Mouse (Mus musculus): ENCODE measurements around the gene Pmvk. TPM values are rescaled to one million over a fixed set of nuclear protein-coding genes. Genes with fewer than 3 reads are reported as not detected.
A peak's percentile ranks its signal among the peaks of the same experiment; 100 is the strongest.

Gene Pmvk
- polyA plus RNA-seq, 1 experiment from 2014 or later = 99.9 TPM

- Histone ChIP-seq H3K4me2 (replicated peaks) (peak overlapping the region; percentile 72), H3K36me3 (peaks cover 11% of the 10 kb centered on the region), H3K27ac (peak overlapping the region; percentile 44; the same call in 1 of the 2 replicates), H3K27me3 (no peaks in the 10 kb centered on the region), H3K4me3 (replicated peaks) (peak overlapping the region; percentile 68), H3K4me1 (replicated peaks) (peaks cover 16% of the 10 kb centered on the region), H3K9ac (replicated peaks) (no peak overlapping the region), H3K9me3 (no peaks in the 10 kb centered on the region)
- 44% methylated on average over 13 of the region's 13 CpGs for WGBS
- peak; percentile 43 for ATAC-seq
Measured at GRCm38 (mm10) chr3:89458372-89458964, 4.1 kb downstream of the Pmvk start.

- Histone ChIP-seq H3K4me3 (replicated peaks) (peak overlapping the region; percentile 68), H3K9me3 (no peaks in the 10 kb centered on the region), H3K27ac (peak overlapping the region; percentile 88), H3K4me1 (replicated peaks) (peaks cover 16% of the 10 kb centered on the region), H3K4me2 (replicated peaks) (peak overlapping the region; percentile 72), H3K36me3 (peaks cover 13% of the 10 kb centered on the region), H3K27me3 (no peaks in the 10 kb centered on the region), H3K9ac (replicated peaks) (peak overlapping the region; percentile 78)
- WGBS = 1% methylated on average over 34 of the region's 36 CpGs
- peak; percentile 90 for ATAC-seq
Measured at GRCm38 (mm10) chr3:89458965-89459807, 4.8 kb downstream of the Pmvk start.

- no peak overlapping the region for H3K4me2 ChIP-seq (replicated peaks)
- H3K9me3 ChIP-seq = no peaks in the 10 kb centered on the region
- H3K4me3 ChIP-seq (replicated peaks) = no peak overlapping the region
- H3K9ac ChIP-seq (replicated peaks) = no peak overlapping the region
- H3K27ac ChIP-seq = no peak overlapping the region
- WGBS = 53% methylated on average over 4 of the region's 4 CpGs
- no peaks in the 10 kb centered on the region for H3K4me1 ChIP-seq (replicated peaks)
- H3K27me3 ChIP-seq = no peaks in the 10 kb centered on the region
- ATAC-seq = no peak
- H3K36me3 ChIP-seq = peaks cover 45% of the 10 kb centered on the region
Measured at GRCm38 (mm10) chr3:89468268-89468667, 13.9 kb downstream of the Pmvk start.

GRCm38 (mm10) chr3:89472280-89472679 is 17.9 kb downstream of the Pmvk start:
- no peaks in the 10 kb centered on the region for H3K4me1 ChIP-seq (replicated peaks)
- no peak for ATAC-seq
- no peaks in the 10 kb centered on the region for H3K9me3 ChIP-seq
- no peak overlapping the region for H3K27ac ChIP-seq
- no peak overlapping the region for H3K9ac ChIP-seq (replicated peaks)
- H3K4me3 ChIP-seq (replicated peaks) = no peak overlapping the region
- peaks cover 28% of the 10 kb centered on the region for H3K36me3 ChIP-seq
- H3K27me3 ChIP-seq = no peaks in the 10 kb centered on the region
- no peak overlapping the region for H3K4me2 ChIP-seq (replicated peaks)
- WGBS = 78% methylated on average over 7 of the region's 7 CpGs

GRCm38 (mm10) chr3:89473838-89474237 is 19.5 kb downstream of the Pmvk start:
- Histone ChIP-seq H3K27ac (no peak overlapping the region), H3K27me3 (no peaks in the 10 kb centered on the region), H3K4me3 (replicated peaks) (no peak overlapping the region), H3K36me3 (peaks cover 13% of the 10 kb centered on the region), H3K4me2 (replicated peaks) (no peak overlapping the region), H3K9me3 (no peaks in the 10 kb centered on the region), H3K9ac (replicated peaks) (no peak overlapping the region), H3K4me1 (replicated peaks) (no peaks in the 10 kb centered on the region)
- 79% methylated on average over 6 of the region's 6 CpGs for WGBS
- no peak for ATAC-seq

GRCm38 (mm10) chr3:89479055-89479454 is 24.7 kb downstream of the Pmvk start:
- Histone ChIP-seq H3K4me3 (replicated peaks) (no peak overlapping the region), H3K27ac (no peak overlapping the region), H3K9me3 (no peaks in the 10 kb centered on the region), H3K27me3 (no peaks in the 10 kb centered on the region), H3K9ac (replicated peaks) (no peak overlapping the region), H3K36me3 (no peaks in the 10 kb centered on the region), H3K4me1 (replicated peaks) (no peaks in the 10 kb centered on the region), H3K4me2 (replicated peaks) (no peak overlapping the region)
- no peak for ATAC-seq
- WGBS = 82% methylated on average over 6 of the region's 6 CpGs

- Histone ChIP-seq H3K27ac (no peak overlapping the region), H3K4me3 (replicated peaks) (no peak overlapping the region), H3K4me2 (replicated peaks) (no peak overlapping the region), H3K9me3 (no peaks in the 10 kb centered on the region), H3K9ac (replicated peaks) (no peak overlapping the region), H3K27me3 (peaks cover 5% of the 10 kb centered on the region; the same call in 1 of the 2 replicates), H3K4me1 (replicated peaks) (no peaks in the 10 kb centered on the region), H3K36me3 (no peaks in the 10 kb centered on the region)
- no peak for ATAC-seq
- WGBS = 43% methylated on average over 2 of the region's 2 CpGs
Measured at GRCm38 (mm10) chr3:89481488-89481887, 27.1 kb downstream of the Pmvk start.

- Histone ChIP-seq H3K4me2 (replicated peaks) (no peak overlapping the region), H3K9me3 (no peaks in the 10 kb centered on the region), H3K27me3 (peaks cover 7% of the 10 kb centered on the region; the same call in 1 of the 2 replicates), H3K4me3 (replicated peaks) (no peak overlapping the region), H3K4me1 (replicated peaks) (no peaks in the 10 kb centered on the region), H3K9ac (replicated peaks) (no peak overlapping the region), H3K36me3 (no peaks in the 10 kb centered on the region), H3K27ac (no peak overlapping the region)
- no peak for ATAC-seq
- 86% methylated on average over 5 of the region's 5 CpGs for WGBS
Measured at GRCm38 (mm10) chr3:89482249-89482648, 27.9 kb downstream of the Pmvk start.

GRCm38 (mm10) chr3:89484766-89485524 is 30.6 kb downstream of the Pmvk start:
- H3K9me3 ChIP-seq = no peaks in the 10 kb centered on the region
- no peak overlapping the region for H3K4me3 ChIP-seq (replicated peaks)
- H3K4me1 ChIP-seq (replicated peaks) = no peaks in the 10 kb centered on the region
- H3K27me3 ChIP-seq = peaks cover 9% of the 10 kb centered on the region; the same call in 1 of the 2 replicates
- no peak overlapping the region for H3K27ac ChIP-seq
- no peak overlapping the region for H3K9ac ChIP-seq (replicated peaks)
- no peak overlapping the region for H3K4me2 ChIP-seq (replicated peaks)
- H3K36me3 ChIP-seq = no peaks in the 10 kb centered on the region
- peak; percentile 77 for ATAC-seq
- 22% methylated on average over 24 of the region's 24 CpGs for WGBS

GRCm38 (mm10) chr3:89486111-89486510 is 31.8 kb downstream of the Pmvk start:
- ATAC-seq = no peak
- H3K9me3 ChIP-seq = no peaks in the 10 kb centered on the region
- H3K36me3 ChIP-seq = no peaks in the 10 kb centered on the region
- 85% methylated on average over 8 of the region's 8 CpGs for WGBS
- H3K4me1 ChIP-seq (replicated peaks) = no peaks in the 10 kb centered on the region
- H3K4me3 ChIP-seq (replicated peaks) = no peak overlapping the region
- no peak overlapping the region for H3K9ac ChIP-seq (replicated peaks)
- H3K27ac ChIP-seq = no peak overlapping the region
- H3K27me3 ChIP-seq = peaks cover 9% of the 10 kb centered on the region; the same call in 1 of the 2 replicates
- no peak overlapping the region for H3K4me2 ChIP-seq (replicated peaks)

GRCm38 (mm10) chr3:89486916-89487702 is 32.8 kb downstream of the Pmvk start:
- Histone ChIP-seq H3K4me1 (replicated peaks) (no peaks in the 10 kb centered on the region), H3K36me3 (no peaks in the 10 kb centered on the region), H3K27ac (no peak overlapping the region), H3K27me3 (peaks cover 9% of the 10 kb centered on the region; the same call in 1 of the 2 replicates), H3K9me3 (no peaks in the 10 kb centered on the region), H3K4me2 (replicated peaks) (no peak overlapping the region), H3K9ac (replicated peaks) (no peak overlapping the region), H3K4me3 (replicated peaks) (no peak overlapping the region)
- WGBS = 53% methylated on average over 20 of the region's 20 CpGs
- no peak for ATAC-seq

Data from midbrain, embryonic 13.5 days (tissue).